Mouse (Mus musculus) lung, postnatal 0 days (tissue): ENCODE measurements at regions not wholly inside any gene's neighbourhood (a gene's known extent, or its start where the extent isn't known, plus 50 kb on each side); places are given as distances from the start of the nearest gene placed in this dataset.
A peak's percentile ranks its signal among the peaks of the same experiment; 100 is the strongest.

Source experiments
- CTCF ChIP-seq: IDR thresholded peaks from 2 replicates; pipeline ENCODE4 v1.5.1; 2016; ENCODE audit warnings: antibody characterized with exemption, mild to moderate bottlenecking
- EP300 ChIP-seq: IDR thresholded peaks from 2 replicates; pipeline ENCODE4 v1.6.1; 2016; ENCODE audit warnings: antibody characterized with exemption, mild to moderate bottlenecking, control low read depth

DNA sequence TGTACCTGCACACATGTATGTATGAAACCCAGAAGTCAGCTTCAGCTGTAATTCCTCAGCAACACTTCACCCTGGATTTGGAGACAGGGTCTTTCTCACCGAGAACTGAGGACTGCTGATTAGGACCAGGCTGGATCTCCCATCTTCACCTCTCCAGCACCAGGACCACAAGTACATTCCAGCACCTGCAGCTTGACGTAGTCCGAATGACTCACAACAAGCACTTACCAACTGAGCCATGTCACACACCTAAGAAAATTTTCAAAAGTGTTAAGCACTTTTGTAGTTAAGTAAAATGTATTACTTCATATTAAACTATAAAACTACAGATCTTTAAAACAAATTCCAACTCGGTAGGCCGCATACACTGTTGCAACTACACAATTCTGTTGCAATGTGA is 158.1 kb downstream of the Spry2 start:
- no peak for TF ChIP-seq CTCF
- peak; percentile 76; the same call in 1 of the 2 replicates for TF ChIP-seq EP300
